Mouse (Mus musculus): ENCODE data around the gene Dusp13.

GRCm38 (mm10) chr14:21792250-21792649 is 41.3 kb upstream of the Dusp13 start:
- TF ChIP-seq CTCF (IDR thresholded peaks at IDR 0.05; ENCODE audit: low read depth, low read length) (no peak), POLR2A (IDR thresholded peaks at IDR 0.05; ENCODE audit: borderline replicate concordance, low read depth, low read length) (no peak)
